Mouse (Mus musculus): ENCODE results near the gene Tmigd3. TPM values are rescaled to one million over a fixed set of nuclear protein-coding genes. Genes with fewer than 3 reads are reported as not detected.

Tmigd3 gene
- total and polyA plus RNA-seq, 3 experiments = 0.27 to 0.36 TPM; not detected in 1

- Histone ChIP-seq H3K27ac (ENCODE audit: control insufficient read depth, low read depth, low read length) (no peak overlapping the region), H3K9me3 (replicated peaks; ENCODE audit: insufficient read depth, low read length) (no peaks in the 10 kb centered on the region), H3K27me3 (ENCODE audit: control insufficient read depth in 1 of 2, insufficient read depth in 2 of 2, low read length in 2 of 2) (no peaks in the 10 kb centered on the region), H3K79me2 (ENCODE audit: control insufficient read depth, insufficient read depth, low read length, poor library complexity) (peaks cover 12% of the 10 kb centered on the region; the same call in 1 of the 2 replicates), H3K4me1 (ENCODE audit: control insufficient read depth in 1 of 2, insufficient read depth in 2 of 2, low read length in 2 of 2) (peaks cover 0 to 9% of the 10 kb centered on the region in 2 experiments; a peak in 2 of 4 replicates), H3K9ac (ENCODE audit: control insufficient read depth, low read depth, low read length, poor library complexity, severe bottlenecking) (no peak overlapping the region), H3K36me3 (ENCODE audit: control insufficient read depth in 1 of 2, insufficient read depth in 2 of 2, low read length in 2 of 2) (peaks cover 26 to 57% of the 10 kb centered on the region in 2 experiments), H3K4me3 (ENCODE audit: control insufficient read depth in 1 of 2, insufficient read depth in 1 of 2, low read depth in 2 of 2, low read length in 2 of 2) (no peak overlapping the region)
- TF ChIP-seq NELFE (IDR thresholded peaks at IDR 0.05; ENCODE audit: low read depth, low read length) (no peak), ZKSCAN1 (IDR thresholded peaks at IDR 0.05; ENCODE audit: low read depth, low read length) (no peak), GABPA (IDR thresholded peaks at IDR 0.05; ENCODE audit: low read depth, low read length) (no peak), UBTF (IDR thresholded peaks at IDR 0.05; ENCODE audit: borderline replicate concordance, insufficient read depth, low read depth, low read length) (no peak), EP300 (IDR thresholded peaks at IDR 0.05; ENCODE audit: low read depth in 1 of 2, low read length in 2 of 2) (no peak), SIN3A (IDR thresholded peaks at IDR 0.05; ENCODE audit: low read length) (no peak), HCFC1 (IDR thresholded peaks at IDR 0.05; ENCODE audit: low read depth, low read length) (no peak), MAFK (IDR thresholded peaks at IDR 0.05; ENCODE audit: borderline replicate concordance, low read depth, low read length) (no peak), POLR2AphosphoS2 (IDR thresholded peaks at IDR 0.05; ENCODE audit: low read length) (no peak), ZNF384 (IDR thresholded peaks at IDR 0.05; ENCODE audit: low read depth, low read length) (no peak), MYB (IDR thresholded peaks at IDR 0.05; ENCODE audit: low read depth, low read length) (no peak), USF2 (IDR thresholded peaks at IDR 0.05; ENCODE audit: borderline replicate concordance in 1 of 2, insufficient read depth in 1 of 2, low read depth in 1 of 2, low read length in 2 of 2) (no peak), SMC3 (IDR thresholded peaks at IDR 0.05; ENCODE audit: low read depth, low read length) (no peak), USF1 (IDR thresholded peaks at IDR 0.05; ENCODE audit: low read depth, low read length) (no peak)
- no peak for DNase-seq (ENCODE audit: low read depth, low spot score)
These were observed 80.6 kb downstream of the Tmigd3 start for GRCm38 (mm10) chr3:105951348-105951747.

- peaks cover 17 to 56% of the 10 kb centered on the region in 2 experiments for H3K36me3 ChIP-seq (ENCODE audit: control insufficient read depth in 1 of 2, insufficient read depth in 2 of 2, low read length in 2 of 2)
- TF ChIP-seq CTCF (IDR thresholded peaks at IDR 0.05 in 2 of 3, conservative IDR thresholded peaks at IDR 0.05 in 1 of 3; ENCODE audit: control insufficient read depth in 1 of 3, insufficient read depth in 1 of 3, low read depth in 2 of 3, low read length in 3 of 3, poor library complexity in 1 of 3, severe bottlenecking in 1 of 3) (peak in 1 of 3 experiments; percentile 23; a peak in 1 of 6 replicates), USF1 (IDR thresholded peaks at IDR 0.05; ENCODE audit: low read depth, low read length) (no peak)
- peaks cover 3 to 18% of the 10 kb centered on the region in 2 experiments; a peak in 2 of 4 replicates for H3K4me1 ChIP-seq (ENCODE audit: control insufficient read depth in 1 of 2, insufficient read depth in 2 of 2, low read length in 2 of 2)
- H3K9me3 ChIP-seq (replicated peaks; ENCODE audit: insufficient read depth, low read length) = no peaks in the 10 kb centered on the region
- DNase-seq (ENCODE audit: low read depth, low spot score) = peak; percentile 29
- peaks cover 49% of the 10 kb centered on the region for H3K79me2 ChIP-seq (ENCODE audit: control insufficient read depth, insufficient read depth, low read length, poor library complexity)
- H3K9ac ChIP-seq (ENCODE audit: control insufficient read depth, low read depth, low read length, poor library complexity, severe bottlenecking) = no peak overlapping the region; the same call in 1 of the 2 replicates
- H3K4me3 ChIP-seq (ENCODE audit: control insufficient read depth in 1 of 2, insufficient read depth in 1 of 2, low read depth in 2 of 2, low read length in 2 of 2) = no peak overlapping the region
- H3K27me3 ChIP-seq (ENCODE audit: control insufficient read depth in 1 of 2, insufficient read depth in 2 of 2, low read length in 2 of 2) = no peaks in the 10 kb centered on the region
- no peak overlapping the region for H3K27ac ChIP-seq (ENCODE audit: control insufficient read depth, low read depth, low read length)
These were observed 86.5 kb downstream of the Tmigd3 start for GRCm38 (mm10) chr3:105957235-105957634.
